Mouse (Mus musculus) spleen, adult 12 weeks (tissue): ENCODE data around the gene Pde3a.

Experiments
- DNase-seq: peaks from one replicate; pipeline ENCODE4 v3.0.0; 2022; ENCODE audit warnings: low spot score

The Pde3a gene

GRCm38 (mm10) chr6:141248691-141249584 lies at the start of gene Pde3a:
TSS of gene Pde3a (plus strand) at chr6:141249269.
- no peak for DNase-seq

GRCm38 (mm10) chr6:141200173-141200615 lies 48.9 kb upstream of the Pde3a start:
- no peak for DNase-seq

GRCm38 (mm10) chr6:141207531-141207930 lies 41.5 kb upstream of the Pde3a start:
- DNase-seq, result no peak

GRCm38 (mm10) chr6:141208283-141208872 lies 40.7 kb upstream of the Pde3a start:
- no peak for DNase-seq

GRCm38 (mm10) chr6:141210021-141210420 lies 39.0 kb upstream of the Pde3a start:
- DNase-seq, result no peak

GRCm38 (mm10) chr6:141221081-141221480 lies 28.0 kb upstream of the Pde3a start:
- DNase-seq, result no peak

GRCm38 (mm10) chr6:141226851-141227657 lies 22.0 kb upstream of the Pde3a start:
- no peak for DNase-seq

- no peak for DNase-seq
These were observed 21.4 kb upstream of the Pde3a start for GRCm38 (mm10) chr6:141227658-141228005.

GRCm38 (mm10) chr6:141232756-141233382 lies 16.2 kb upstream of the Pde3a start:
- DNase-seq, result no peak

- DNase-seq, result no peak
These were observed 7.3 kb upstream of the Pde3a start for GRCm38 (mm10) chr6:141241809-141242208.

- DNase-seq, result no peak
These were observed 4.0 kb upstream of the Pde3a start for GRCm38 (mm10) chr6:141245089-141245488.

GRCm38 (mm10) chr6:141246391-141246790 lies 2.7 kb upstream of the Pde3a start:
- no peak for DNase-seq

GRCm38 (mm10) chr6:141248081-141248480 lies 988 bp upstream of the Pde3a start:
- DNase-seq, result no peak

GRCm38 (mm10) chr6:141249585-141250295 lies 671 bp downstream of the Pde3a start:
- DNase-seq, result no peak

- DNase-seq, result no peak
These were observed 1.2 kb downstream of the Pde3a start for GRCm38 (mm10) chr6:141250296-141250629.

GRCm38 (mm10) chr6:141250984-141251383 lies 1.9 kb downstream of the Pde3a start:
- no peak for DNase-seq

GRCm38 (mm10) chr6:141252520-141252919 lies 3.5 kb downstream of the Pde3a start:
- DNase-seq, result no peak

- DNase-seq, result no peak
These were observed 5.9 kb downstream of the Pde3a start for GRCm38 (mm10) chr6:141254956-141255355.

GRCm38 (mm10) chr6:141256896-141257295 lies 7.8 kb downstream of the Pde3a start:
- no peak for DNase-seq

GRCm38 (mm10) chr6:141257434-141258202 lies 8.5 kb downstream of the Pde3a start:
- DNase-seq, result no peak

- no peak for DNase-seq
These were observed 16.2 kb downstream of the Pde3a start for GRCm38 (mm10) chr6:141265257-141265656.
